Mouse (Mus musculus) adipocyte (in vitro differentiated cells): ENCODE measurements around the gene Atg16l1.

Source experiments
- DNase-seq: peaks from one replicate; pipeline ENCODE4 v3.0.0-alpha.2; 2016; ENCODE audit warnings: low spot score

The Atg16l1 gene

GRCm38 (mm10) chr1:87829621-87830211 is 74.0 kb downstream of the Atg16l1 start:
- no peak for DNase-seq

GRCm38 (mm10) chr1:87836453-87836852 is 80.8 kb downstream of the Atg16l1 start:
- no peak for DNase-seq

GRCm38 (mm10) chr1:87837018-87837417 is 81.3 kb downstream of the Atg16l1 start:
- DNase-seq = no peak

- no peak for DNase-seq
Measured at GRCm38 (mm10) chr1:87840411-87841208, 84.9 kb downstream of the Atg16l1 start.
